Mouse (Mus musculus) MEL (cell line): ENCODE results near the gene Notch2.

Experiments used
- CTCF ChIP-seq, 3 experiments: IDR thresholded peaks in 2 of 3; conservative IDR thresholded peaks in 1 of 3; 2 replicates each; pipeline ENCODE4 v1.5.1; 2011 to 2012; ENCODE audit warnings: low read length in 3 of 3, low read depth in 2 of 3, mild to moderate bottlenecking in 2 of 3, improper control_type of control experiment in 1 of 3, inconsistent platforms in 1 of 3, mixed read lengths in 1 of 3, moderate library complexity in 1 of 3; ENCODE audit not compliant: control insufficient read depth in 1 of 3, insufficient read depth in 1 of 3, poor library complexity in 1 of 3, severe bottlenecking in 1 of 3
- EP300 ChIP-seq, 2 experiments: IDR thresholded peaks; 2 replicates each; pipeline ENCODE4 v1.6.1; 2011; ENCODE audit warnings: improper control_type of control experiment in 2 of 2, low read length in 2 of 2, low read depth in 1 of 2, mild to moderate bottlenecking in 1 of 2
- POLR2A ChIP-seq, 2 experiments: IDR thresholded peaks; 2 replicates each; pipeline ENCODE4 v1.6.1; 2011 to 2012; ENCODE audit warnings: low read length in 2 of 2, mild to moderate bottlenecking in 2 of 2, control low read depth in 1 of 2, improper control_type of control experiment in 1 of 2, low read depth in 1 of 2, moderate library complexity in 1 of 2; ENCODE audit not compliant: control insufficient read depth in 1 of 2, insufficient read depth in 1 of 2, poor library complexity in 1 of 2
- USF1 ChIP-seq: IDR thresholded peaks from 2 replicates; pipeline ENCODE4 v1.6.1; 2014; ENCODE audit warnings: low read depth, mild to moderate bottlenecking, inconsistent platforms, low read length, improper control_type of control experiment, moderate library complexity
- ZNF384 ChIP-seq: IDR thresholded peaks from 2 replicates; pipeline ENCODE4 v1.6.1; 2012; ENCODE audit warnings: low read depth, mild to moderate bottlenecking, inconsistent platforms, low read length, improper control_type of control experiment

- TF ChIP-seq ZNF384 = no peak
- no peak for TF ChIP-seq CTCF (IDR thresholded peaks at IDR 0.05 in 2 of 3, conservative IDR thresholded peaks at IDR 0.05 in 1 of 3; ENCODE audit: control insufficient read depth in 1 of 3, insufficient read depth in 1 of 3, low read depth in 2 of 3, low read length in 3 of 3, poor library complexity in 1 of 3, severe bottlenecking in 1 of 3)
- TF ChIP-seq EP300 (IDR thresholded peaks at IDR 0.05; ENCODE audit: low read depth in 1 of 2, low read length in 2 of 2) = peak; percentile 52 to 64; a peak in 3 of 4 replicates
- no peak for TF ChIP-seq POLR2A (IDR thresholded peaks at IDR 0.05; ENCODE audit: control insufficient read depth in 1 of 2, insufficient read depth in 1 of 2, low read depth in 1 of 2, low read length in 2 of 2, poor library complexity in 1 of 2)
- no peak for TF ChIP-seq USF1
Measured at GRCm38 (mm10) chr3:98005306-98005705, 8.0 kb upstream of the Notch2 start.
